Mouse (Mus musculus): Measurements from ENCODE around the gene Inip. TPM values are rescaled to one million over a fixed set of nuclear protein-coding genes. Genes with fewer than 3 reads are reported as not detected.

Inip gene
- total RNA-seq (2023): 34.4 TPM

GRCm38 (mm10) chr4:59801489-59801888 is at the start of gene Inip:
TSS of gene Inip (minus strand) at chr4:59801589.

GRCm38 (mm10) chr4:59805181-59805967 is 4.0 kb upstream of the Inip start, which contains the start of gene Snx30:
TSS of gene Snx30 (plus strand) at chr4:59805840.

Other genes starting within 250 kb of the Inip start
- gene Hsdl2, start 220.0 kb downstream of the Inip start, total RNA-seq (2023): 18.9 TPM
- gene E130308A19Rik, start 175.4 kb downstream of the Inip start, total RNA-seq (2023): 6.6 TPM
- 18.8 TPM for gene Snx30, start 4.3 kb upstream of the Inip start, total RNA-seq (2023)
- not detected for gene Slc46a2, start 113.5 kb upstream of the Inip start, total RNA-seq (2023)
- gene Mup4, start 159.1 kb upstream of the Inip start, total RNA-seq (2023): not detected
- gene Mup6, start 162.7 kb upstream of the Inip start, total RNA-seq (2023): not detected

All from CD4-positive naive resting alpha-beta T cell, adult 57 days (primary cell).